Mouse (Mus musculus) ES-Bruce4 (cell line): ENCODE measurements at regions not wholly inside any gene's neighbourhood (a gene's known extent, or its start where the extent isn't known, plus 50 kb on each side); places are given as distances from the start of the nearest gene placed in this dataset.

Source experiments
- CTCF ChIP-seq: IDR thresholded peaks from one replicate; pipeline ENCODE4 v1.8.1; 2011; ENCODE audit warnings: low read depth, low read length
- EP300 ChIP-seq: IDR thresholded peaks from 2 replicates; pipeline ENCODE4 v1.6.1; 2011; ENCODE audit warnings: low read depth, low read length; ENCODE audit not compliant: insufficient read depth
- POLR2A ChIP-seq: IDR thresholded peaks from one replicate; pipeline ENCODE4 v1.8.1; 2011; ENCODE audit warnings: low read length; ENCODE audit not compliant: insufficient read depth

- TF ChIP-seq POLR2A = no peak
- TF ChIP-seq CTCF = no peak
- TF ChIP-seq EP300 = no peak
Observed at GRCm38 (mm10) chr13:60409706-60410502, 191.8 kb upstream of the Dapk1 start.
